Mouse (Mus musculus) neural tube, embryonic 11.5 days (tissue): ENCODE measurements at regions not wholly inside any gene's neighbourhood (a gene's known extent, or its start where the extent isn't known, plus 50 kb on each side); places are given as distances from the start of the nearest gene placed in this dataset.

Experiments used
- ATAC-seq: fragments of 200-750 bp; cut with Nextera tagmentation; 2 replicates; pipeline ENCODE4 v1.8.0; 2017; ENCODE audit warnings: moderate number of reproducible peaks, mild to moderate bottlenecking, moderate TSS enrichment, moderate library complexity; ENCODE audit not compliant: insufficient read depth, low FRiP score, low TSS enrichment
- DNase-seq: peaks from one replicate; pipeline ENCODE4 v3.0.0-alpha.2; 2015; ENCODE audit warnings: low spot score
- H3K27ac ChIP-seq: fragments of 300-500 bp; sonication (generic); 2 replicates; pipeline ENCODE4 v1.5.1; 2014; ENCODE audit warnings: low read depth, mild to moderate bottlenecking, low read length
- H3K27me3 ChIP-seq: fragments of 300-500 bp; sonication (generic); 2 replicates; pipeline ENCODE4 v1.6.1; 2014; ENCODE audit warnings: mild to moderate bottlenecking, low read length, mixed read lengths; ENCODE audit not compliant: control insufficient read depth, insufficient read depth
- H3K36me3 ChIP-seq: fragments of 300-500 bp; sonication (generic); 2 replicates; pipeline ENCODE4 v1.6.1; 2014; ENCODE audit warnings: mild to moderate bottlenecking, low read length, moderate library complexity, mixed read lengths; ENCODE audit not compliant: control insufficient read depth, insufficient read depth
- H3K4me1 ChIP-seq: fragments of 300-500 bp; sonication (generic); 2 replicates; pipeline ENCODE4 v1.6.1; 2014; ENCODE audit warnings: low read length, mixed read lengths; ENCODE audit not compliant: control insufficient read depth, insufficient read depth
- H3K4me2 ChIP-seq: fragments of 300-500 bp; sonication (generic); 2 replicates; pipeline ENCODE4 v1.6.1; 2014; ENCODE audit warnings: low read depth, mild to moderate bottlenecking, moderate library complexity
- H3K4me3 ChIP-seq: fragments of 300-500 bp; sonication (generic); 2 replicates; pipeline ENCODE4 v1.5.1; 2014; ENCODE audit warnings: low read depth, low read length
- H3K9ac ChIP-seq: fragments of 300-500 bp; sonication (generic); 2 replicates; pipeline ENCODE4 v1.6.1; 2014; ENCODE audit warnings: mild to moderate bottlenecking, low read length
- H3K9me3 ChIP-seq: fragments of 300-500 bp; sonication (generic); 2 replicates; pipeline ENCODE4 v1.6.1; 2016; ENCODE audit warnings: low read length; ENCODE audit not compliant: control insufficient read depth
- WGBS: fragments of 180-500 bp; shearing (Covaris S2); extraction: QIAGEN DNeasy Blood & Tissue Kit; methylation state at CpG from one replicate; pipeline ENCODE4 v1.1.7; 2014; 5-methylcytosine and 5-hydroxymethylcytosine counted together

- Histone ChIP-seq H3K4me2 (no peak overlapping the region), H3K4me3 (no peak overlapping the region), H3K9ac (no peak overlapping the region), H3K36me3 (no peaks in the 10 kb centered on the region), H3K4me1 (no peaks in the 10 kb centered on the region), H3K9me3 (no peaks in the 10 kb centered on the region), H3K27ac (no peak overlapping the region), H3K27me3 (no peaks in the 10 kb centered on the region)
- 63% methylated on average over 5 of the region's 5 CpGs for WGBS
- ATAC-seq (no peak), DNase-seq (peak; percentile 27)
Measured at GRCm38 (mm10) chr14:114913238-114913637, 178.8 kb upstream of the Gpc5 start.

- Histone ChIP-seq H3K4me3 (no peak overlapping the region), H3K27me3 (no peaks in the 10 kb centered on the region), H3K36me3 (no peaks in the 10 kb centered on the region), H3K9me3 (no peaks in the 10 kb centered on the region), H3K9ac (no peak overlapping the region), H3K27ac (no peak overlapping the region), H3K4me1 (no peaks in the 10 kb centered on the region), H3K4me2 (no peak overlapping the region)
- ATAC-seq (no peak), DNase-seq (no peak)
- WGBS: 79% methylated on average over 6 of the region's 6 CpGs
Measured at GRCm38 (mm10) chr14:114945744-114946143, 146.3 kb upstream of the Gpc5 start.

GRCm38 (mm10) chr14:114946321-114946720 lies 145.7 kb upstream of the Gpc5 start:
- Histone ChIP-seq H3K4me1 (no peaks in the 10 kb centered on the region), H3K36me3 (no peaks in the 10 kb centered on the region), H3K4me2 (no peak overlapping the region), H3K27me3 (no peaks in the 10 kb centered on the region), H3K27ac (no peak overlapping the region), H3K9me3 (no peaks in the 10 kb centered on the region), H3K9ac (no peak overlapping the region), H3K4me3 (no peak overlapping the region)
- ATAC-seq: no peak
- DNase-seq: no peak
- 66% methylated on average over 7 of the region's 7 CpGs for WGBS

GRCm38 (mm10) chr14:114948341-114949155 lies 143.5 kb upstream of the Gpc5 start:
- ATAC-seq: no peak
- 64% methylated on average over 21 of the region's 21 CpGs for WGBS

GRCm38 (mm10) chr14:114949156-114949496 lies 142.9 kb upstream of the Gpc5 start:
- Histone ChIP-seq H3K4me3 (no peak overlapping the region), H3K4me1 (peaks cover 9% of the 10 kb centered on the region), H3K36me3 (no peaks in the 10 kb centered on the region), H3K27ac (no peak overlapping the region), H3K9me3 (no peaks in the 10 kb centered on the region), H3K9ac (no peak overlapping the region), H3K4me2 (no peak overlapping the region), H3K27me3 (no peaks in the 10 kb centered on the region)
- 70% methylated on average over 5 of the region's 5 CpGs for whole genome bisulfite sequencing
- DNase-seq: peak; percentile 19
- ATAC-seq: no peak

More at GRCm38 (mm10) chr14:114948341-114949155, 143.5 kb upstream of the Gpc5 start:
- Histone ChIP-seq H3K4me2 (no peak overlapping the region), H3K4me1 (peaks cover 9% of the 10 kb centered on the region), H3K4me3 (no peak overlapping the region), H3K27me3 (no peaks in the 10 kb centered on the region), H3K36me3 (no peaks in the 10 kb centered on the region), H3K27ac (no peak overlapping the region), H3K9me3 (no peaks in the 10 kb centered on the region), H3K9ac (0 out of 2 replicates have a peak overlapping the region, but pooled peaks have one; percentile 28)
- no peak for DNase-seq

- no peak for ATAC-seq
- Histone ChIP-seq H3K27ac (no peak overlapping the region), H3K27me3 (no peaks in the 10 kb centered on the region), H3K4me3 (no peak overlapping the region), H3K9me3 (no peaks in the 10 kb centered on the region), H3K36me3 (no peaks in the 10 kb centered on the region), H3K4me2 (no peak overlapping the region), H3K9ac (no peak overlapping the region), H3K4me1 (peaks cover 9% of the 10 kb centered on the region)
- peak; percentile 44 for DNase-seq
- 2% methylated on average over 5 of the region's 5 CpGs for WGBS
Measured at GRCm38 (mm10) chr14:114952280-114952679, 139.7 kb upstream of the Gpc5 start.

DNA sequence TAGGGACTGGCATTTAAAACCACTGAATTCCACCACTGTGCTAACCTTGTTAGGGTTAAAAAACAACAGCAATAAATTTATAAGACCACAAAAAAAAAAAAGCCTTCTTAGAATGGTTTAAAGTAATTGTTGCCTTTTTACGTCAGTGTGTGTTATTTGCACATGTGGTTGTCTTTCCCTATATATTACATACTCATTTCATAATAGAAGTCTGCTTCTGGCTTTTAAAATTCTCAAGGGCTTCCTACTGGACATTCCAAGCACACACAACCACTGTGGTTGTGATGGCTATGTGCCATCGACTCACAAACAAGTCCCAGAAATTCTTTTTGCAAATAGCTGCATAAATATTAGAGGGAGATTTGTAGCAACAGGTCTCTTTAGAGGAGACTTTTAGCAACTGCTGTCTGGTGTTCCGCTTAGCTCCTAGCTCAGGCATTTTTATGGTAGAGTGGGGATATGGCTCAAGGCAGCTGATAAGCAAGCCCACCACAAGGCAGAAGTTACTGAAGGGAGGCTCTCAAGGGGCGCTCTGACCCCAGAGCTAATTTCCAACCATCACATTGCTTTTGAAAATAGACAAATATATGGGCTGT lies 138.8 kb upstream of the Gpc5 start:
- H3K9ac ChIP-seq: no peak overlapping the region
- H3K27ac ChIP-seq: no peak overlapping the region
- WGBS: 17% methylated on average over 4 of the region's 4 CpGs
- H3K4me2 ChIP-seq: no peak overlapping the region
- H3K27me3 ChIP-seq: no peaks in the 10 kb centered on the region
- H3K4me3 ChIP-seq: no peak overlapping the region
- H3K4me1 ChIP-seq: peaks cover 9% of the 10 kb centered on the region
- DNase-seq (no peak), ATAC-seq (no peak)
- no peaks in the 10 kb centered on the region for H3K36me3 ChIP-seq
- no peaks in the 10 kb centered on the region for H3K9me3 ChIP-seq

DNA sequence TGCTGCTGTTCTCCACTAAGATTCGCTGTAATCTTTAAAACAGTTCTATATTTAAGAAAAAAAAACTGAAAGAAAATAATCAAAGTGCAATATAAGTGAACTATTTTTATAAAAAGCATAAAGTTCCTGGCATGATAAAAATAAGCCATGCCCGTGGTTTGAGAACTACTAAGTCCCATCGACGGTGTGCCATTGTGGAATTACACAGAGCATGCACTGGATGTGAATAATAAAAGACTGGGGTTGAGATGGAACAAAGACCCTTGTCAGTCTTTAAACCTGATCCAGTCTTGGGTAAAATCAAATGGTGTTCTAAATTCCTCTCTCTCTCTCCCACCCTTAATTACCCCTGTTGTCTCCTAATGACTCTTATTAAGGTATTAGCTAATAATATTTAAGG lies 137.7 kb upstream of the Gpc5 start:
- H3K9me3 ChIP-seq: no peaks in the 10 kb centered on the region
- peaks cover 9% of the 10 kb centered on the region for H3K4me1 ChIP-seq
- no peak overlapping the region for H3K4me3 ChIP-seq
- no peak overlapping the region for H3K9ac ChIP-seq
- H3K27me3 ChIP-seq: no peaks in the 10 kb centered on the region
- H3K27ac ChIP-seq: no peak overlapping the region
- H3K4me2 ChIP-seq: no peak overlapping the region
- no peak for ATAC-seq
- WGBS: 44% methylated on average over 4 of the region's 4 CpGs
- DNase-seq: no peak
- H3K36me3 ChIP-seq: no peaks in the 10 kb centered on the region

GRCm38 (mm10) chr14:114955572-114955971 lies 136.4 kb upstream of the Gpc5 start:
- Histone ChIP-seq H3K36me3 (no peaks in the 10 kb centered on the region), H3K4me2 (no peak overlapping the region), H3K27ac (no peak overlapping the region), H3K9me3 (no peaks in the 10 kb centered on the region), H3K9ac (no peak overlapping the region), H3K4me1 (peaks cover 9% of the 10 kb centered on the region), H3K4me3 (no peak overlapping the region), H3K27me3 (no peaks in the 10 kb centered on the region)
- 33% methylated on average over 2 of the region's 2 CpGs for WGBS
- DNase-seq (no peak), ATAC-seq (no peak)
